Comparison of ENCODE assay signal across 13 mouse cellular contexts in the genomic region with DNA sequence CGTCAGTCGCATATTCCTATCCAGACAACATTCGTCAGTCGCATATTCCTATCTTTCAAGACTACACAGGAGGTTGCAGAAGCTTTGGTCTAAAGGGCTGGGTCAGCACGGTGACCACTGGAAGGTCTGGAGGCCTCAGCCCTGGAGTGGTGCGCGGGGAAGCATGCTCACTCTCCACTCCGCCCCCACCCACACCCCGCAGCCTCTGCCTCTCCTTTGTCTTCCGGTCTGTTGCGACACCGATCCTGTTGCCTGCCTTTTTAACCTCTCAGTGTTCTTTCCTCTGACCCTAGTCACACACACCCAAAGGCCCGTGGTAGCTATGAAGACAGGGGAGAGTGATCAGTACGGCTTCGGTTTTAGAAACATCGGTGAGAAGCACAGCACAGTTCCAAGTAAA.
DNase-seq lines count a peak whose midpoint lies in the region; ATAC-seq lines count a peak whose summit lies in the region.
"Had no signal": no experiment of that assay in that cellular context is flagged by ENCODE, and none has a peak within 500 bp of the region (broad histone marks: within the 10 kb centered on the region; RNA-seq: fewer than 3 reads in every experiment).

No protein-coding gene starts in this region.

- H3K4me1 ChIP-seq in midbrain, embryonic 11.5 days (ENCODE audit: control insufficient read depth, insufficient read depth, low read length), result peaks cover 5% of the 10 kb centered on the region
- no peaks in the 10 kb centered on the region for H3K4me1 ChIP-seq in midbrain, embryonic 14.5 days (ENCODE audit: control insufficient read depth, insufficient read depth, low read length)
- H3K4me1 ChIP-seq in liver, embryonic 15.5 days (replicated peaks), result no peaks in the 10 kb centered on the region; the same call in 1 of the 2 replicates

- peak; percentile 20 for DNase-seq in adrenal gland, postnatal 10 days
- no peak for DNase-seq in adrenal gland, adult 8-10 months
- peak; percentile 64 for DNase-seq in midbrain, embryonic 11.5 days (ENCODE audit: low spot score, missing footprints)
- DNase-seq in midbrain, embryonic 14.5 days, result no peak
- peak; percentile 72 for DNase-seq in yolk sac, embryonic 10.5 days (ENCODE audit: low spot score)
- no peak for DNase-seq in gastrocnemius, postnatal 10 days
- DNase-seq: cerebellum, adult 11-12 months; thymus, postnatal 25 days had no signal

- H3K9me3 ChIP-seq in midbrain, embryonic 11.5 days (ENCODE audit: control insufficient read depth, low read length), result no peaks in the 10 kb centered on the region
- H3K9me3 ChIP-seq in midbrain, embryonic 14.5 days (ENCODE audit: control insufficient read depth, low read length), result no peaks in the 10 kb centered on the region
- H3K9me3 ChIP-seq in liver, embryonic 15.5 days (replicated peaks), result no peaks in the 10 kb centered on the region
- H3K9me3 ChIP-seq: forebrain, embryonic 15.5 days; G1E had no signal

- H3K9ac ChIP-seq in midbrain, embryonic 11.5 days (ENCODE audit: low read length), result no peak overlapping the region
- no peak overlapping the region for H3K9ac ChIP-seq in midbrain, embryonic 14.5 days (replicated peaks; ENCODE audit: low read length)
- H3K9ac ChIP-seq in liver, embryonic 15.5 days, result no peak overlapping the region
- H3K9ac ChIP-seq: forebrain, embryonic 15.5 days had no signal

- no peak overlapping the region for H3K4me2 ChIP-seq in midbrain, embryonic 11.5 days
- no peak overlapping the region for H3K4me2 ChIP-seq in midbrain, embryonic 14.5 days (ENCODE audit: low read length)
- no peak overlapping the region for H3K4me2 ChIP-seq in liver, embryonic 15.5 days
- H3K4me2 ChIP-seq: forebrain, embryonic 15.5 days had no signal

- H3K27me3 ChIP-seq in midbrain, embryonic 11.5 days (ENCODE audit: control insufficient read depth, insufficient read depth, low read length), result no peaks in the 10 kb centered on the region
- H3K27me3 ChIP-seq in midbrain, embryonic 14.5 days (ENCODE audit: control insufficient read depth, insufficient read depth, low read length), result no peaks in the 10 kb centered on the region
- no peaks in the 10 kb centered on the region for H3K27me3 ChIP-seq in liver, embryonic 15.5 days
- H3K27me3 ChIP-seq: forebrain, embryonic 15.5 days had no signal

- no peak overlapping the region for H3K4me3 ChIP-seq in midbrain, embryonic 11.5 days (ENCODE audit: low read depth, low read length)
- no peak overlapping the region for H3K4me3 ChIP-seq in midbrain, embryonic 14.5 days (replicated peaks; ENCODE audit: low read depth, low read length)
- H3K4me3 ChIP-seq in liver, embryonic 15.5 days (replicated peaks), result no peak overlapping the region
- H3K4me3 ChIP-seq: forebrain, embryonic 15.5 days had no signal

- 47% methylated on average over 16 of the region's 16 CpGs for WGBS in midbrain, embryonic 11.5 days
- WGBS in midbrain, embryonic 14.5 days, result 54% methylated on average over 16 of the region's 16 CpGs
- WGBS in liver, embryonic 15.5 days (ENCODE audit: insufficient replicate concordance), result 35% methylated on average over 16 of the region's 16 CpGs

- ATAC-seq in midbrain, embryonic 11.5 days (ENCODE audit: low FRiP score), result no peak
- ATAC-seq in midbrain, embryonic 14.5 days (ENCODE audit: low FRiP score, low TSS enrichment), result no peak
- ATAC-seq in liver, embryonic 15.5 days (ENCODE audit: insufficient read depth), result peak; percentile 81
- no peak for ATAC-seq in CD4-positive, CD25-positive, alpha-beta regulatory T cell, adult 4 months
- ATAC-seq: forebrain, embryonic 15.5 days had no signal

- H3K36me3 ChIP-seq in midbrain, embryonic 11.5 days (ENCODE audit: control insufficient read depth, insufficient read depth, low read length), result 0 out of 2 replicates have a peak, but pooled peaks cover under 1% of the 10 kb centered on the region
- H3K36me3 ChIP-seq in midbrain, embryonic 14.5 days (ENCODE audit: control insufficient read depth, insufficient read depth, low read length), result peaks cover 13% of the 10 kb centered on the region
- H3K36me3 ChIP-seq in liver, embryonic 15.5 days (replicated peaks), result peaks cover 14% of the 10 kb centered on the region
- H3K36me3 ChIP-seq: forebrain, embryonic 15.5 days had no signal

- H3K27ac ChIP-seq in midbrain, embryonic 11.5 days (ENCODE audit: low read depth, low read length), result no peak overlapping the region
- no peak overlapping the region for H3K27ac ChIP-seq in midbrain, embryonic 14.5 days (replicated peaks; ENCODE audit: low read depth, low read length)
- H3K27ac ChIP-seq in liver, embryonic 15.5 days (replicated peaks), result no peak overlapping the region
- H3K27ac ChIP-seq: forebrain, embryonic 15.5 days; macrophage had no signal

Comparison
In these comparisons a context has a peak if more than half of its experiments do, and no peak if none do; other contexts are left out.
1. DNase-seq: peak in adrenal gland, postnatal 10 days (single experiment), midbrain, embryonic 11.5 days (single experiment) and yolk sac, embryonic 10.5 days (single experiment); none in adrenal gland, adult 8-10 months (single experiment), midbrain, embryonic 14.5 days (single experiment) and gastrocnemius, postnatal 10 days (single experiment).